Mouse (Mus musculus): ENCODE measurements around the gene Camta2.

DNA sequence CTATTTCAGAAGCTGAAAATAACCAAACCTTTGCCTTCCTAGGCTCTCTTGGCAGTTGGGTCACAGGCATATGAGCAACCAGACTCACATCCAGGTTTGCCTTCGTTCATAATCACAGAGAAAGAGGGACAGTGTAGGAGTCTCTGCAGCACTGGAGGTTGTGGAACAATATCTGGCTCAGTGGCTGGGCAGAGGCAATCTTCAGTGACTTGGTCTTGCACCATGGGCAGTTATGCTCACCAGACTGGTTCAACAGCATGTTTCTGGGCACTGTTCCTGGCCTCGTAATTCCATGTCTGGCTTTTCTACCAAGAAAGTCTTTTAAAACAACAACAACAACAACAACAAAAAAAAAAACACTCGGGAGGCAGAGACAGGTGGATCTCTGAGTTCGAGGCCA lies 52.3 kb downstream of the Camta2 start:
- TF ChIP-seq CTCF (IDR thresholded peaks at IDR 0.05; ENCODE audit: low read depth) (no peak), EP300 (IDR thresholded peaks at IDR 0.05; ENCODE audit: low read depth) (no peak)
